18 mouse cellular contexts compared by ENCODE assay signal in the genomic region with DNA sequence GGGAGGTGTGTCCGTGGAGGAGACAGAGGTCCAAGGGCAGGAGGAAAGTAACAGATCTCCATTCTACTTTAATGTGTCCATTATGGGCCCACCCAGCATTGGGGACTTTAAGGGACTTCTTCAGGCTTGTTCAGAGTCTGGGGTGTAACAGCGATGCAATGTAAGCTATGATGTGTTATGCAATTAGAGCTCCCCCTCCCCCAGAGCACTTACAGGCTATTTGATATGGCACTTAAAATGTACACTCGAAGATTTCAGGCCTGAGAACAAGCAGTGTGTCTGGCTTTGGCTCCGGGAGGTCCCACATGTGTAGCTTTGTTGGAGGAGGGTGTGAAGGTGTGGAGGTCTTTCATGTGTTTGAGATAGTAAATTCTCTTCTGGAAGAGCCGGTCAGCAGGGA. TPM values are rescaled to one million over a fixed set of nuclear protein-coding genes. Genes with fewer than 3 reads are reported as not detected.
DNase-seq lines count a peak whose midpoint lies in the region; ATAC-seq lines count a peak whose summit lies in the region.
"Had no signal": no experiment of that assay in that cellular context is flagged by ENCODE, and none has a peak within 500 bp of the region (broad histone marks: within the 10 kb centered on the region; RNA-seq: fewer than 3 reads in every experiment).

No protein-coding gene starts in this region.

- H3K27ac ChIP-seq in heart, embryonic 14.5 days (replicated peaks in 1 of 2; ENCODE audit: control insufficient read depth in 1 of 2, insufficient read depth in 1 of 2, low read depth in 2 of 2, low read length in 2 of 2), result peak overlapping the region; percentile 24 to 51
- H3K27ac ChIP-seq in forebrain, embryonic 12.5 days, result no peak overlapping the region
- H3K27ac ChIP-seq: embryonic facial prominence, embryonic 13.5 days; forebrain, embryonic 13.5 days; hindbrain, embryonic 15.5 days had no signal

- peaks cover 45 to 68% of the 10 kb centered on the region in 2 experiments for H3K4me1 ChIP-seq in heart, embryonic 14.5 days (ENCODE audit: control insufficient read depth in 2 of 2, insufficient read depth in 2 of 2, low read length in 2 of 2)
- 0 out of 2 replicates have a peak, but pooled peaks cover 7% of the 10 kb centered on the region for H3K4me1 ChIP-seq in forebrain, embryonic 12.5 days
- H3K4me1 ChIP-seq: forebrain, embryonic 13.5 days had no signal

- 0 out of 2 replicates have a peak, but pooled peaks cover 3% of the 10 kb centered on the region for H3K36me3 ChIP-seq in heart, embryonic 14.5 days (ENCODE audit: control insufficient read depth, insufficient read depth, low read length)
- no peaks in the 10 kb centered on the region for H3K36me3 ChIP-seq in forebrain, embryonic 12.5 days (replicated peaks)
- H3K36me3 ChIP-seq: embryonic facial prominence, embryonic 13.5 days; hindbrain, embryonic 15.5 days had no signal

- ATAC-seq in heart, embryonic 14.5 days (ENCODE audit: insufficient number of reproducible peaks, insufficient read depth, low FRiP score, low read depth), result no peak
- ATAC-seq in forebrain, embryonic 12.5 days (ENCODE audit: low FRiP score), result no peak
- ATAC-seq: forebrain, embryonic 13.5 days; forebrain, postnatal 0 days; intestine, embryonic 16.5 days had no signal

- H3K4me2 ChIP-seq in heart, embryonic 14.5 days (ENCODE audit: low read length), result peak overlapping the region; percentile 23
- H3K4me2 ChIP-seq in forebrain, embryonic 12.5 days, result no peak overlapping the region
- H3K4me2 ChIP-seq: embryonic facial prominence, embryonic 13.5 days; forebrain, embryonic 13.5 days; hindbrain, embryonic 15.5 days had no signal

- no peaks in the 10 kb centered on the region for H3K27me3 ChIP-seq in heart, embryonic 14.5 days (ENCODE audit: control insufficient read depth, insufficient read depth, low read length)
- no peaks in the 10 kb centered on the region for H3K27me3 ChIP-seq in forebrain, embryonic 12.5 days
- H3K27me3 ChIP-seq: embryonic facial prominence, embryonic 13.5 days; forebrain, embryonic 13.5 days; hindbrain, embryonic 15.5 days had no signal

- 38% methylated on average over 5 of the region's 5 CpGs for WGBS in heart, embryonic 14.5 days
- 90% methylated on average over 5 of the region's 5 CpGs for WGBS in forebrain, embryonic 12.5 days

- H3K9ac ChIP-seq in heart, embryonic 14.5 days (ENCODE audit: low read length), result no peak overlapping the region
- no peak overlapping the region for H3K9ac ChIP-seq in forebrain, embryonic 12.5 days
- H3K9ac ChIP-seq: embryonic facial prominence, embryonic 13.5 days; forebrain, embryonic 13.5 days; forebrain, postnatal 0 days; hindbrain, embryonic 15.5 days had no signal

- no peaks in the 10 kb centered on the region for H3K9me3 ChIP-seq in heart, embryonic 14.5 days (ENCODE audit: control insufficient read depth, low read length)
- H3K9me3 ChIP-seq in forebrain, embryonic 12.5 days, result no peaks in the 10 kb centered on the region
- H3K9me3 ChIP-seq: embryonic facial prominence, embryonic 13.5 days; forebrain, embryonic 13.5 days; hindbrain, embryonic 15.5 days had no signal

- H3K4me3 ChIP-seq in heart, embryonic 14.5 days (ENCODE audit: control insufficient read depth in 1 of 2, insufficient read depth in 1 of 2, low read depth in 1 of 2, low read length in 2 of 2), result no peak overlapping the region
- H3K4me3 ChIP-seq in forebrain, embryonic 12.5 days (replicated peaks), result no peak overlapping the region
- H3K4me3 ChIP-seq: embryonic facial prominence, embryonic 13.5 days; forebrain, embryonic 13.5 days; hindbrain, embryonic 15.5 days had no signal

- no peak for DNase-seq in heart, adult 11 months
- peak; percentile 19 to 29 for DNase-seq in lung, adult 18-20 months
- no peak for DNase-seq in lung, postnatal 4 days
- DNase-seq in lung, postnatal 10 days, result peak; percentile 11
- DNase-seq in lung, postnatal 36 days, result peak; percentile 70
- DNase-seq: adrenal gland, adult 2 months; adrenal gland, postnatal 25 days; cerebellum, adult 18-20 months; cerebellum, adult 9-11 months; cerebellum, postnatal 36 days; forebrain, postnatal 0 days; gastrocnemius, postnatal 36 days had no signal

RNA-seq across cellular contexts. Expression of a gene that starts 7.6 kb away (rescaled TPM):
- 60.4 and 65.4 TPM in 2 replicates for polyA plus RNA-seq in heart, embryonic 14.5 days (2014; fragmentation: Nextera tagmentation; extraction: Ambion mirVana)
- 5.1 and 6.3 TPM in 2 replicates for polyA plus RNA-seq in forebrain, embryonic 12.5 days (2016; fragmentation: Nextera tagmentation; extraction: Ambion mirVana)

Comparison
In these comparisons a context has a peak if more than half of its experiments do, and no peak if none do; other contexts are left out.
1. DNase-seq: peak in lung, adult 18-20 months (2 of 2), lung, postnatal 10 days (single experiment) and lung, postnatal 36 days (single experiment); none in heart, adult 11 months (single experiment) and lung, postnatal 4 days (0 of 2).